Mouse (Mus musculus): ENCODE data around the gene Gpr84. TPM values are rescaled to one million over a fixed set of nuclear protein-coding genes. Genes with fewer than 3 reads are reported as not detected.

Gpr84 gene
- polyA plus RNA-seq, 1 experiment from 2014 or later: 0.62 TPM

GRCm38 (mm10) chr15:103315979-103316776, 5.8 kb upstream of the Gpr84 start:
- peaks cover 40% of the 10 kb centered on the region for H3K4me1 ChIP-seq
- peaks cover 49% of the 10 kb centered on the region for H3K36me3 ChIP-seq
- H3K27me3 ChIP-seq: no peaks in the 10 kb centered on the region
- H3K9me3 ChIP-seq: no peaks in the 10 kb centered on the region
- ATAC-seq (ENCODE audit: insufficient number of reproducible peaks, insufficient read depth, low FRiP score, low TSS enrichment, low read depth): no peak
- H3K4me2 ChIP-seq: no peak overlapping the region
- no peak overlapping the region for H3K4me3 ChIP-seq
- WGBS: 60% methylated on average over 10 of the region's 10 CpGs
- 0 out of 2 replicates have a peak overlapping the region, but pooled peaks have one; percentile 40 for H3K9ac ChIP-seq
- H3K27ac ChIP-seq: peak overlapping the region; percentile 44; the same call in 1 of the 2 replicates

- H3K9me3 ChIP-seq: no peaks in the 10 kb centered on the region
- peak; percentile 57 for ATAC-seq (ENCODE audit: insufficient number of reproducible peaks, insufficient read depth, low FRiP score, low TSS enrichment, low read depth)
- H3K36me3 ChIP-seq: peaks cover 43% of the 10 kb centered on the region
- peak overlapping the region; percentile 36 for H3K4me3 ChIP-seq
- H3K9ac ChIP-seq: peak overlapping the region; percentile 61
- WGBS: 9% methylated on average over 18 of the region's 18 CpGs
- no peaks in the 10 kb centered on the region for H3K27me3 ChIP-seq
- no peak overlapping the region for H3K27ac ChIP-seq
- H3K4me1 ChIP-seq: peaks cover 37% of the 10 kb centered on the region
- peak overlapping the region; percentile 62 for H3K4me2 ChIP-seq
These were observed 4.6 kb upstream of the Gpr84 start for GRCm38 (mm10) chr15:103315011-103315502.

- no peaks in the 10 kb centered on the region for H3K9me3 ChIP-seq
- no peak for ATAC-seq (ENCODE audit: insufficient number of reproducible peaks, insufficient read depth, low FRiP score, low TSS enrichment, low read depth)
- H3K36me3 ChIP-seq: peaks cover 39% of the 10 kb centered on the region
- WGBS: 42% methylated on average over 21 of the region's 22 CpGs
- H3K9ac ChIP-seq: peak overlapping the region; percentile 61
- H3K27ac ChIP-seq: no peak overlapping the region
- peak overlapping the region; percentile 62 for H3K4me2 ChIP-seq
- peaks cover 4% of the 10 kb centered on the region for H3K27me3 ChIP-seq
- H3K4me3 ChIP-seq: peak overlapping the region; percentile 36
- peaks cover 37% of the 10 kb centered on the region for H3K4me1 ChIP-seq
These were observed 3.8 kb upstream of the Gpr84 start for GRCm38 (mm10) chr15:103314181-103314580.

GRCm38 (mm10) chr15:103313495-103314095, 3.2 kb upstream of the Gpr84 start:
- peak overlapping the region; percentile 62 for H3K4me2 ChIP-seq
- H3K4me1 ChIP-seq: peaks cover 40% of the 10 kb centered on the region
- peak overlapping the region; percentile 32; the same call in 1 of the 2 replicates for H3K9ac ChIP-seq
- H3K9me3 ChIP-seq: no peaks in the 10 kb centered on the region
- WGBS: 24% methylated on average over 18 of the region's 18 CpGs
- no peak overlapping the region for H3K27ac ChIP-seq
- H3K27me3 ChIP-seq: peaks cover 10% of the 10 kb centered on the region
- no peak for ATAC-seq (ENCODE audit: insufficient number of reproducible peaks, insufficient read depth, low FRiP score, low TSS enrichment, low read depth)
- H3K4me3 ChIP-seq: peak overlapping the region; percentile 36; the same call in 1 of the 2 replicates
- peaks cover 33% of the 10 kb centered on the region for H3K36me3 ChIP-seq

GRCm38 (mm10) chr15:103308876-103309580, 1.4 kb downstream of the Gpr84 start:
- peak overlapping the region; percentile 49 for H3K9ac ChIP-seq
- ATAC-seq (ENCODE audit: insufficient number of reproducible peaks, insufficient read depth, low FRiP score, low TSS enrichment, low read depth): no peak
- 60% methylated on average over 26 of the region's 26 CpGs for WGBS

GRCm38 (mm10) chr15:103308056-103308875, 2.1 kb downstream of the Gpr84 start:
- Histone ChIP-seq H3K27me3 (peaks cover 11% of the 10 kb centered on the region), H3K9me3 (no peaks in the 10 kb centered on the region), H3K27ac (no peak overlapping the region), H3K4me1 (peaks cover 43% of the 10 kb centered on the region), H3K9ac (peak overlapping the region; percentile 49), H3K4me3 (0 out of 2 replicates have a peak overlapping the region, but pooled peaks have one; percentile 3), H3K4me2 (peak overlapping the region; percentile 39), H3K36me3 (no peaks in the 10 kb centered on the region)
- ATAC-seq (ENCODE audit: insufficient number of reproducible peaks, insufficient read depth, low FRiP score, low TSS enrichment, low read depth): no peak
- WGBS: 41% methylated on average over 28 of the region's 28 CpGs

More at GRCm38 (mm10) chr15:103308876-103309580, 1.4 kb downstream of the Gpr84 start:
- Histone ChIP-seq H3K4me2 (peak overlapping the region; percentile 39), H3K9me3 (no peaks in the 10 kb centered on the region), H3K27me3 (peaks cover 11% of the 10 kb centered on the region), H3K27ac (no peak overlapping the region), H3K4me3 (0 out of 2 replicates have a peak overlapping the region, but pooled peaks have one; percentile 3), H3K4me1 (peaks cover 43% of the 10 kb centered on the region), H3K36me3 (no peaks in the 10 kb centered on the region)

- whole genome bisulfite sequencing: under 1% methylated on average over 7 of the region's 7 CpGs
- no peak overlapping the region for H3K9ac ChIP-seq
- H3K9me3 ChIP-seq: no peaks in the 10 kb centered on the region
- no peak overlapping the region for H3K4me3 ChIP-seq
- no peak overlapping the region for H3K27ac ChIP-seq
- ATAC-seq (ENCODE audit: insufficient number of reproducible peaks, insufficient read depth, low FRiP score, low TSS enrichment, low read depth): no peak
- H3K4me1 ChIP-seq: peaks cover 52% of the 10 kb centered on the region
- H3K4me2 ChIP-seq: peak overlapping the region; percentile 28
- no peaks in the 10 kb centered on the region for H3K36me3 ChIP-seq
- H3K27me3 ChIP-seq: peaks cover 11% of the 10 kb centered on the region
These were observed 3.3 kb downstream of the Gpr84 start for GRCm38 (mm10) chr15:103307125-103307524.

- peak overlapping the region; percentile 52 for H3K4me3 ChIP-seq
These were observed 4.4 kb downstream of the Gpr84 start for GRCm38 (mm10) chr15:103305792-103306645.

DNA sequence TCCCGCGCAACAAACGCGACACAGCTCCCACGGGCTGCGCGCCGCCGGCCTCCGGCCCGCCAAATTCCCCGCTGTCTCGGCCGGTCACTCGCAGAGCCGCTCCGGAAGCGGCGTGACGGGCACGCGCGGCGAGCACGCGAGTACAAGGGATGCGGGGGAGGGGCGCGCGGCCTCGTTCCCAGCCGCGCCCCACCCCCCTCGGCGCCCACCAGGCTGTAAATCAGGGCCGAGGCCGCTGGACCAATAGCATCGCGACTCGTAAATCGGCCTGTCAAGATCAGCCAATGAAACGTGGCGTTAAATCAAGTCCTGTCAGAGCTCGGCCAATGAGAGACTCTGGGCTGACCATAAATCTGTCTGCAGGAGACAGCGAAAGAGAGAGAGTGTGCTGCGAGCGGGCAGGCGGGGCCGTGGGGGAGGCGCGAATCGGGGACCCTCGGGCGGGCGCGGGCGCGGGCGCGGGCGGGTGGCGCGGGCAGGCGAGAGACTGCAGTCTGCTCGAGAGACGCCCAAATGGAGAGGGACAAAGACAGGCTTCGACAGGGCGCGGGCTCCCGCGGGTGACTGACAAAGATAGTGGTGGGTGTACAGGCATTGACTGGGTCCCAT, 5.2 kb downstream of the Gpr84 start:
- Histone ChIP-seq H3K4me1 (peaks cover 71% of the 10 kb centered on the region), H3K9me3 (no peaks in the 10 kb centered on the region), H3K4me2 (peak overlapping the region; percentile 82), H3K27ac (peak overlapping the region; percentile 98), H3K27me3 (peaks cover 11% of the 10 kb centered on the region), H3K9ac (peak overlapping the region; percentile 79), H3K4me3 (peak overlapping the region; percentile 52), H3K36me3 (no peaks in the 10 kb centered on the region)
- under 1% methylated on average over 71 of the region's 71 CpGs for WGBS
- ATAC-seq (ENCODE audit: insufficient number of reproducible peaks, insufficient read depth, low FRiP score, low TSS enrichment, low read depth): peak; percentile 91

More at GRCm38 (mm10) chr15:103305792-103306645, 4.4 kb downstream of the Gpr84 start:
- peak overlapping the region; percentile 82 for H3K4me2 ChIP-seq
- no peaks in the 10 kb centered on the region for H3K36me3 ChIP-seq
- peaks cover 63% of the 10 kb centered on the region for H3K4me1 ChIP-seq
- peak overlapping the region; percentile 75 for H3K9ac ChIP-seq
- no peak for ATAC-seq (ENCODE audit: insufficient number of reproducible peaks, insufficient read depth, low FRiP score, low TSS enrichment, low read depth)
- 24% methylated on average over 8 of the region's 8 CpGs for WGBS
- H3K9me3 ChIP-seq: no peaks in the 10 kb centered on the region
- peaks cover 11% of the 10 kb centered on the region for H3K27me3 ChIP-seq
- H3K27ac ChIP-seq: peak overlapping the region; percentile 98

- H3K9ac ChIP-seq: peak overlapping the region; percentile 79
- WGBS: under 1% methylated on average over 9 of the region's 9 CpGs
- H3K27ac ChIP-seq: peak overlapping the region; percentile 98
- H3K4me3 ChIP-seq: peak overlapping the region; percentile 52
- peak overlapping the region; percentile 82 for H3K4me2 ChIP-seq
- H3K9me3 ChIP-seq: no peaks in the 10 kb centered on the region
- ATAC-seq (ENCODE audit: insufficient number of reproducible peaks, insufficient read depth, low FRiP score, low TSS enrichment, low read depth): no peak
- peaks cover 77% of the 10 kb centered on the region for H3K4me1 ChIP-seq
- no peaks in the 10 kb centered on the region for H3K36me3 ChIP-seq
- peaks cover 11% of the 10 kb centered on the region for H3K27me3 ChIP-seq
These were observed 5.8 kb downstream of the Gpr84 start for GRCm38 (mm10) chr15:103304616-103304969.

Data from embryonic facial prominence, embryonic 13.5 days (tissue).